Comparison of ENCODE assay signal across 12 mouse cellular contexts in the genomic region with DNA sequence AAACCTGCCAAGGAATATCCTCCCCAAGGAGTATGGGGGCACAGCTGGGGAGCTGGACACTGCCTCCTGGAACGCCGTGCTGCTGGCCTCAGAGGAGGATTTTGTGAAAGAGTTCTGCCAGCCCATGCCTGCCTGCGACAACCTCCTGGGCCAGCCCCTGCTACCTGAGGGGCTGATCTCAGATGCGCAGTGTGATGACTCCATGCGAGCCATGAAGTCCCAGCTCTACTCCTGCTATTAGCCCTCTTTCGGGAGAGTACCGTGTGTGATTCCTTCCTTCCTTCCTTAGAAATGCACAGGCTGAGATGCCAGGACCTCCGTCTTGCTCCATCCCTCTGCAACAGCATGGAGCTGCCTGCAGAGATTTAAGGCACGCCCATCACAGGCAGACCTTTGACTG.
"Had no signal": no experiment of that assay in that cellular context is flagged by ENCODE, and none has a peak within 500 bp of the region (broad histone marks: within the 10 kb centered on the region; RNA-seq: fewer than 3 reads in every experiment).

No protein-coding gene starts in this region.

- H3K4me1 ChIP-seq: lung, embryonic 15.5 days; midbrain, embryonic 10.5 days; midbrain, embryonic 12.5 days; neural tube, embryonic 12.5 days had no signal

- H3K9ac ChIP-seq: liver, postnatal 0 days; lung, embryonic 15.5 days; midbrain, embryonic 12.5 days; neural tube, embryonic 12.5 days had no signal

- H3K27ac ChIP-seq: lung, embryonic 15.5 days; midbrain, embryonic 10.5 days; midbrain, embryonic 12.5 days; neural tube, embryonic 12.5 days had no signal

- H3K4me3 ChIP-seq: lung, embryonic 15.5 days; midbrain, embryonic 10.5 days; midbrain, embryonic 12.5 days; neural tube, embryonic 12.5 days had no signal

- H3K27me3 ChIP-seq: lung, embryonic 15.5 days; midbrain, embryonic 12.5 days; neural tube, embryonic 12.5 days had no signal

- H3K4me2 ChIP-seq: lung, embryonic 15.5 days; midbrain, embryonic 12.5 days; neural tube, embryonic 12.5 days had no signal

- DNase-seq: liver, postnatal 0 days; lung, adult 2 months; lung, postnatal 4 days; midbrain, embryonic 14.5 days; right cerebral cortex, postnatal 14 days; thymus, adult 18-20 months; thymus, postnatal 14 days; thymus, postnatal 36 days had no signal

- H3K9me3 ChIP-seq: lung, embryonic 15.5 days; midbrain, embryonic 10.5 days; midbrain, embryonic 12.5 days; neural tube, embryonic 12.5 days had no signal
